Mouse (Mus musculus) cerebellum, adult 2 months (tissue): Measurements from ENCODE around the gene Alcam.

Source experiments
- CTCF ChIP-seq: fragments of 200-500 bp; IDR thresholded peaks from 2 replicates; pipeline ENCODE4 v1.5.1; 2011; ENCODE audit warnings: low read depth, mild to moderate bottlenecking, control low read depth, low read length, moderate library complexity, borderline replicate concordance; ENCODE audit not compliant: insufficient read depth
- POLR2A ChIP-seq: fragments of 200-500 bp; IDR thresholded peaks from 2 replicates; pipeline ENCODE4 v1.6.1; 2011; ENCODE audit warnings: low read length, control low read depth, borderline replicate concordance; ENCODE audit not compliant: insufficient read depth

GRCm38 (mm10) chr16:52428505-52428904, 25.4 kb downstream of the Alcam start:
- TF ChIP-seq CTCF, result no peak
- TF ChIP-seq POLR2A, result no peak
